Mouse (Mus musculus) thymus, adult 18-20 months (tissue): Measurements from ENCODE around the gene Arpc2.
A peak's percentile ranks its signal among the peaks of the same experiment; 100 is the strongest.
"Not testable (repeated sequence)": the region's sequence is repeated elsewhere in the genome, so short reads cannot be mapped to it uniquely, and the experiment has no call there.

Experiments
- DNase-seq, 2 experiments: peaks; one replicate each; pipeline ENCODE4 v3.0.0; 2022; ENCODE audit warnings: mixed read lengths in 2 of 2

Arpc2 gene

DNA sequence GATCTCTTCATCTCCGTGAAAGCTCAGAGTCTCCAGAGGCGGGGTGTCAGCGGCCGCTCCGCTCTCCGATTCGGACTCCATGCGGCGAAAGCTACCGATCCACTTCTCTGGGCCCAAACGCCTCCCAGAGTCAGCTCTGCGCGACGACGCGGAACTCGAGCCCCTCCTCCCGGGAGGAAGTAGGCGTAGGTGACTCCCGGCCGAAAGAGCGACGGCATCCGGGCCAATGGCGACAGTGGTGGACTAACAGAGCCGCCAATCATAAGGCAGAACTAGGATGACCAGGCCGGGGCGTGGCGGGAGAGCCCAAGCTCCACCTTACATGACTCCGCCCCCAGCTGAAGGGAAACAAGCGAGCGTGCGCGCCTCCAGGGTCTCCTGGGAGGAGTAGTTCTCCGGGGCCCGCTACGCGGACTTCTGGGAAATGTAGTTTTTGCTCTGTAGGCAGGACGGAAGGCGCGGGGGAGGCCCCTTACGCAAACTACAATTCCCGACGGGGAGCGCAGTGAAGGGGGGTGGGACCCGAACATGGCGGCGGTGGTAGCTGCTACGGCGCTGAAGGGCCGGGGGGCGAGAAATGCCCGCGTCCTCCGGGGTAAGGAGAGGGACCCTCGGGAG, 48.8 kb downstream of the Arpc2 start, which contains the start of the genes Aamp and Pnkd:
TSS of gene Aamp (minus strand) at position 196 of the 618 bp plus-strand sequence.
TSS of gene Pnkd (plus strand) at position 388 of the 618 bp plus-strand sequence.
- peak; percentile 100 for DNase-seq

- no peak for DNase-seq
Measured at GRCm38 (mm10) chr1:74285212-74286010, 49.5 kb downstream of the Arpc2 start.

GRCm38 (mm10) chr1:74286869-74287607, 51.2 kb downstream of the Arpc2 start:
- not testable (repeated sequence) for DNase-seq

DNA sequence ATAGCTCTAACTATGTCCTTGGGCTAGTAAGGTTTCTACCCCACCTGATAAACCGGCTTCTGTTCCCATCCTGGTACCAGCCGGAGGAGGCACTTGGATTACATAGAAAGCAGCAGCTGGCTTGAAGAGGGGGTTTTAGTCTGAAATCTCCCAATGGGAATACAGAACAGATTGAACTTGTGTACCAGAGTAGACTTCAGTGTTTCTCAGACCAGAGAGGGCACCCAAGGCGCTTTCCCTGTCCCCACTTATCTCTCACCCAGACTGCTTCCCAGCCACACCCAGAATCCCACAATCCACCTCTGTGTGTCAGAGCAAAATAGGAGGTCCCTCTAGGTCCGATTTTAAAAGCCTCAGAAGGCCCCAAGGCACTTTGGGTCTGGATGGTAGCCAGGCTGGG, 52.4 kb downstream of the Arpc2 start:
- DNase-seq = no peak

GRCm38 (mm10) chr1:74289248-74289647, 53.4 kb downstream of the Arpc2 start:
- no peak for DNase-seq

DNA sequence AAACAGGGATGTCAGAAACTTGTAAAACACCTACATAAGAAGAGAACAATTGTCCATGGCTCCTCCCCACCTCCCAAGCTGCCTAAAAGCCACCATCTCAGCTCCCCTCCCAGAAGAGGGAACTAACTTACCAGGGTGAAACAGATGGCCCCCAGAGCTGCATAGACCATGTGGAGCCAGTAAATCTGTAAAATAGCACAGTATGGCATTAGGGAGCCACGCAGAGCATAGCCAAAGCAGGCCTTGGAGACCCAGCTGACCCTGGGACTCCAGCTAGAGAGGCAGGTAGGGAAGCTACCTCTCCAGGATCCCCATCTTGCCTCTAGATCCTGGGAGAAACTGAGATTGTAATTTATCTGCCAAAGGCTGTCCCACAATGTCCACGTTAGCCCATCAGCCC, 53.9 kb downstream of the Arpc2 start:
- no peak for DNase-seq

- DNase-seq = no peak
Measured at GRCm38 (mm10) chr1:74290141-74290540, 54.3 kb downstream of the Arpc2 start.

DNA sequence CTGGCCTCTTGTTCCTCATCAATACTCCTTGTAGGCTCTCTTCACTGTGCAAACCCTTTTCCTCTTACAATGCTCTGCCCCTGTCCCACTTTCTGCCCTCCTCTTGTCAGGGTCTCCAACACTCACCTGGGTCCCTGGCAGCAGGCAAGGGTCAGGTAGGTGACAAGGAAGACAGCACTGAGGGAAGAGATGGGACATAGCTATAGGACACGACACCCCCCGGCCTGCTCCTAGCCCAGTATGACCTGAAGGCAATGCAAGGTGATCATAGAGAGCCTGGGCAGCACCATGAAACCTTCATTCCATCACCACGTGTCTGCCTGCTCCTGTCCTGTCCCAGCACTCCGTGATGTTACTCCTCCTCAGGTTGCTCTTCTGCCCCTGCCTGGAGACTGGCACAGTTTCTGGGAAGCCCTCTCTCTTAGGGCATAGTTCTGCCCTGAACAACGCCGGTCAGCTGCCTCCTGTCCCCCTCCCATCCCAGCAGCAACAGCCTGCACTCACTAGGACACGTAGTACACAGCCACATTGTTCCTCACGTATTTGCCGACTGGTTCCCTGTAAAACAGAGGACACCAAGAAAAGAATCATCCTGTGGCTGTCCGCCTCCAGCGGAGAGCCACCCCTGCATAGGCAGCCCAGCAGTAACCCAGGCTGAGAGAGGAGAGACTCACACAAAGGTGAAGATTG, 56.6 kb downstream of the Arpc2 start:
- no peak for DNase-seq

- DNase-seq = no peak
Measured at GRCm38 (mm10) chr1:74293306-74293960, 57.5 kb downstream of the Arpc2 start.

- DNase-seq = no peak
Measured at GRCm38 (mm10) chr1:74294090-74294643, 58.3 kb downstream of the Arpc2 start.

- no peak for DNase-seq
Measured at GRCm38 (mm10) chr1:74294733-74295455, 59.0 kb downstream of the Arpc2 start.

DNA sequence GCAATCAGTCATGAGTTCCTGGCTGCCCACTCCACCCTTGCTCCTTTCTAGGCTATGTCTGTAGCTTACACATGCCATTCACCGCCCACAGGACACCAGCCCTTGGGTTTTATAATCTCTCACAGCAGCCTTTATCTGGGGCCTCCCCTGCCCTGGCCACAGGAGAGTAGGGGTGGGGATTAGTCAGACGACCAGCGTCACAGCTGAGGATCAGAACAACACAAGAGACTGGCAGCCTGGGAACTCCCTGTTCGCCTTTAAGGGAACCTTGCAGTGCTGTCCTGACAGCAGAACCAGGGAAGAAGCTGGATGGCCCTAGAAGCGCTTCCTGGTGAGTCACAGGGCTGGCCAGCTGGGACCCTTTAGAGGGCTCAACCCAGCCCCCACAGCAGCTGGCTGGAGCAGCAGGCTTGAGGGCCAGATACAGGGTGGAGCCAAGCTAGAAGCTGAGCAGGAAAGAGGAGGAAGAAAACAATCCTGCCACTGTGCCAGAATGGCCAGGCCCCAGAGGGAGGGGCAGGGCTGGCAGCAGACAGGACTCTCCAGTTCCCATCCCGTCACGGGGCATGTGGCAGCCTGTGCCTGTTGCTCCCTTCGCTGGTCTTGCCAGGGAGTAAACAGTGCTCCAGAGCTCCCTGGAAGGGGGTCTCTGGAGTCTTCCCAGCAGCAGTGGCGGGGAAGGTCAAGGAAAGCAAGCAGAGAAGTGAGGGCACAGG, 59.7 kb downstream of the Arpc2 start:
- DNase-seq = peak in 1 of 2 experiments; percentile 31

GRCm38 (mm10) chr1:74296477-74296876, 60.6 kb downstream of the Arpc2 start:
- DNase-seq = no peak

GRCm38 (mm10) chr1:74297269-74297668, 61.4 kb downstream of the Arpc2 start:
- no peak for DNase-seq

DNA sequence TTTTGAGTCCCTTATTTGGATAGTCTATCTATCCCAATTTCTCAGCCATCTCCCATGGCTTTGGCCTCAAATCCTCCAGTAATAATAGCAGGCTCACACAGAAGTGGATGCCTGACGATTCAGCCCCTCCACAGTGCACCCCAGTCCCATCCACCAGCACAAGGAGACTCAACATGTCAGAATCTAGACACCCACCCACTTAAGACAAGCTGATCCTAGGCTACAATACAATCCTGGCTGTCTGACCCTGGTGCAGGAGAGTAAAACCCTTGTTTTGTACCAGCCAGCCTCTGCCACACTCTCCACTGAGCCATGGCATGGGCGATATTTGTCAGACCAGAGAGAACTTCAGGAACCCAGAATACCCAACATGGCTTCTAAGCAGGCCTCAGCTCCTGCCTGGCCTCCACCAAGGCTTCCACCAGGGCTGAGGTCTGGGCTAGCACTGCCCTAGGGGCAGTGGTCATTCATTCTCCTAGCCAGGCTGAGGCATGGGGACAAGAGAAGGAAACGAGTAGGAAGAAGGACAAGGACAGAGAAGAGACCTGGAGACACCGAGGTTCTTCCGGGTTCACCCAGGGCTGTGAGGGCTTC, 62.4 kb downstream of the Arpc2 start:
- DNase-seq = no peak

DNA sequence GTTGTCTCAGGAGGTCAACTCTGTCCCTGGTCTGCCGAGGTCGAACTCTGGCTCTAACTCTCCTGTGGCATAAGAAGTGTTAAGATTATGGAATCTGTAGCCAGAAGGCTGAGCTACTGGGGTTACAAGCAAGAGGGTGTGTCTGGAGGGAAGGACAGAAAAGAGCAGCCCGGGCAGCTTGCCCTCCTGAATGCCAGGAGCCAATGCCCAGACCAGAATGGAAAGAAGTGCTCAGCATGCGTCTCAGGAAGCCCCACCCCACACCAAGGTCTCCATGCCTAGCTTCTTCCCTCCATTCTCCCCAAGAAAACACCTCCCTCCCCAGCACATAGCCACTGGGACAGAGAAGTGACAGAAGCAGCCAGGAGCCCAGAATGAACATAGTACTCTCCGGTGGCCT, 63.1 kb downstream of the Arpc2 start:
- no peak for DNase-seq

DNA sequence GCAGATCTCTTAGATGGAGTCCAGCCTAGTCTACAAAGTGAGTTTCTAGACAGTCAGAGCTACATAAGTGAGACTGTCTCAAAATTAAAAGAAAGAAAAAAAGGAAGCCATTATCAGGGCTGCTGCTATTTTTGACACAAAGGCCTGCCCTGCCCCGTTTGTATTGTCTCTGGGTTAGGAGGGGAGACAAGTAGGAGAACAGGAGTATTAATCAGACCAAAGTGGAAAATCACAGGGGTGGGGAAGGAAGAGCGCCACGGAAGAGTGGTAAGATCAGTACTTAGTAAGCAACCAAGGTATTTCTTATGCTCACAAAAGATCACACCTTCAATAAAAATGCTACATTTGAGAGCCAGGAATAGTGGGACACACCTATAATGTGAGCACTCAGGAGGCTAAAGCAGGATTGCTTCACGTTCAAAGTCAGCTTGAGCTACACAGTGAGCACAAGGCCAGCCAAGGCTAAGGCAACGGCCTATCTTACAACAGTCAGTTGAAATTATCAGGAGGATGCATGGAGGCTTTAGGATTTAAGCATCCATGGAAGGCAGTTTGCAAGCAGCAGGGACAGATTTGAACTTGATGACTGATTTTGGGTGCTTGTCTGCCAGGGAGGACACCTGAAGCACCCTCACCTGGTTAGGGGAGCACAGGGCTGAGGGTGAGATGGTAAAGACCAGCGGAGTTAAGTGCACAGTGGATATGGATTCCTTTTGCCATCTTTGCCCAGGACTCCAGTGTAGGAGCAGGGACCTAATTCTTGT, 64.6 kb downstream of the Arpc2 start:
- DNase-seq = no peak

GRCm38 (mm10) chr1:74302229-74302628, 66.3 kb downstream of the Arpc2 start:
- no peak for DNase-seq

- no peak for DNase-seq
Measured at GRCm38 (mm10) chr1:74302835-74303234, 67.0 kb downstream of the Arpc2 start.
